Mouse (Mus musculus) testis, adult 2 months (tissue): ENCODE results near the gene Col1a1.

ENCODE experiments used
- CTCF ChIP-seq: fragments of 200-500 bp; IDR thresholded peaks from 2 replicates; pipeline ENCODE4 v1.5.1; 2012; ENCODE audit warnings: low read depth, mild to moderate bottlenecking, inconsistent platforms, low read length, moderate library complexity; ENCODE audit not compliant: control insufficient read depth, insufficient read depth, insufficient replicate concordance
- POLR2A ChIP-seq: fragments of 200-500 bp; IDR thresholded peaks from 2 replicates; pipeline ENCODE4 v1.6.1; 2012; ENCODE audit warnings: low read depth, mild to moderate bottlenecking, inconsistent platforms, low read length, moderate library complexity; ENCODE audit not compliant: control insufficient read depth

- no peak for TF ChIP-seq POLR2A
- TF ChIP-seq CTCF, result no peak
These were observed 51.8 kb downstream of the Col1a1 start for GRCm38 (mm10) chr11:94987851-94988250.
